Mouse (Mus musculus) c-Kit-negative CD71-positive TER-119-positive erythroid progenitor cells, embryonic 14.5 days (primary cell): ENCODE results near the gene Prkab2.

Source experiments
- DNase-seq: peaks from one replicate; pipeline ENCODE4 v3.0.0-alpha.2; 2013; ENCODE audit warnings: low read depth, low spot score

The Prkab2 gene

GRCm38 (mm10) chr3:97649469-97649868, 8.5 kb upstream of the Prkab2 start:
- DNase-seq, result no peak

- DNase-seq, result no peak
These were observed 6.4 kb upstream of the Prkab2 start for GRCm38 (mm10) chr3:97651604-97652003.

- DNase-seq, result no peak
These were observed 4.2 kb upstream of the Prkab2 start for GRCm38 (mm10) chr3:97653781-97654180.

GRCm38 (mm10) chr3:97654901-97655300, 3.1 kb upstream of the Prkab2 start:
- peak; percentile 16 for DNase-seq

- peak; percentile 25 for DNase-seq
These were observed 617 bp downstream of the Prkab2 start for GRCm38 (mm10) chr3:97658426-97659193.

- no peak for DNase-seq
These were observed 1.8 kb downstream of the Prkab2 start for GRCm38 (mm10) chr3:97659746-97660145.

- DNase-seq, result no peak
These were observed 3.2 kb downstream of the Prkab2 start for GRCm38 (mm10) chr3:97661206-97661605.

- DNase-seq, result no peak
These were observed 7.5 kb downstream of the Prkab2 start for GRCm38 (mm10) chr3:97665525-97665924.

- DNase-seq, result no peak
These were observed 8.2 kb downstream of the Prkab2 start for GRCm38 (mm10) chr3:97666154-97666553.

- DNase-seq, result no peak
These were observed 9.2 kb downstream of the Prkab2 start for GRCm38 (mm10) chr3:97667093-97667675.

- no peak for DNase-seq
These were observed 16.7 kb downstream of the Prkab2 start, which contains the start of gene Gm17651 for GRCm38 (mm10) chr3:97674644-97675110. Gene Gm17651, minus strand, starts transcription at chr3:97674694.

- no peak for DNase-seq
These were observed 18.1 kb downstream of the Prkab2 start for GRCm38 (mm10) chr3:97676126-97676525.

- DNase-seq, result no peak
These were observed 20.4 kb downstream of the Prkab2 start for GRCm38 (mm10) chr3:97678416-97678815.

- DNase-seq, result peak; percentile 32
These were observed 22.8 kb downstream of the Prkab2 start for GRCm38 (mm10) chr3:97680631-97681320.

- DNase-seq, result no peak
These were observed 23.5 kb downstream of the Prkab2 start for GRCm38 (mm10) chr3:97681321-97682158.

- DNase-seq, result no peak
These were observed 24.1 kb downstream of the Prkab2 start for GRCm38 (mm10) chr3:97682159-97682502.

- DNase-seq, result no peak
These were observed 24.6 kb downstream of the Prkab2 start for GRCm38 (mm10) chr3:97682576-97682975.

- DNase-seq, result no peak
These were observed 25.7 kb downstream of the Prkab2 start for GRCm38 (mm10) chr3:97683560-97684195.

- DNase-seq, result no peak
These were observed 28.6 kb downstream of the Prkab2 start for GRCm38 (mm10) chr3:97686372-97687117.

- no peak for DNase-seq
These were observed 31.3 kb downstream of the Prkab2 start for GRCm38 (mm10) chr3:97689289-97689688.
